Mouse (Mus musculus): Measurements from ENCODE around the gene Scn10a. TPM values are rescaled to one million over a fixed set of nuclear protein-coding genes. Genes with fewer than 3 reads are reported as not detected.
A peak's percentile ranks its signal among the peaks of the same experiment; 100 is the strongest.

Gene Scn10a
- polyA plus RNA-seq, 2 experiments = 0.10 TPM; not detected in 1

- no peaks in the 10 kb centered on the region for H3K4me1 ChIP-seq (ENCODE audit: control insufficient read depth, insufficient read depth, low read length)
- H3K36me3 ChIP-seq (ENCODE audit: control insufficient read depth, insufficient read depth, low read length) = no peaks in the 10 kb centered on the region
- DNase-seq (ENCODE audit: low spot score) (no peak), ATAC-seq (ENCODE audit: low FRiP score, low read depth) (no peak)
- 78% methylated on average over 8 of the region's 8 CpGs for WGBS
- no peak overlapping the region for H3K4me2 ChIP-seq (replicated peaks; ENCODE audit: low read depth, low read length, severe bottlenecking)
- no peaks in the 10 kb centered on the region for H3K27me3 ChIP-seq (ENCODE audit: control insufficient read depth, insufficient read depth, low read length)
- no peak overlapping the region for H3K4me3 ChIP-seq (replicated peaks; ENCODE audit: low read length)
- TF ChIP-seq POLR2A (IDR thresholded peaks at IDR 0.05; ENCODE audit: borderline replicate concordance, extremely low read depth, insufficient read depth, insufficient read length) = no peak
- no peak overlapping the region for H3K27ac ChIP-seq (replicated peaks; ENCODE audit: low read depth, low read length)
- H3K9me3 ChIP-seq (ENCODE audit: control insufficient read depth, low read length) = no peaks in the 10 kb centered on the region
- H3K9ac ChIP-seq (ENCODE audit: low read depth, low read length, severe bottlenecking) = no peak overlapping the region
Observed at GRCm38 (mm10) chr9:119597332-119597731, 121.8 kb downstream of the Scn10a start.

- ATAC-seq (ENCODE audit: low FRiP score, low read depth) (no peak), DNase-seq (ENCODE audit: low spot score) (no peak)
- H3K27ac ChIP-seq (replicated peaks; ENCODE audit: low read depth, low read length) = no peak overlapping the region
- H3K27me3 ChIP-seq (ENCODE audit: control insufficient read depth, insufficient read depth, low read length) = no peaks in the 10 kb centered on the region
- H3K9me3 ChIP-seq (ENCODE audit: control insufficient read depth, low read length) = no peaks in the 10 kb centered on the region
- H3K9ac ChIP-seq (ENCODE audit: low read depth, low read length, severe bottlenecking) = no peak overlapping the region
- H3K36me3 ChIP-seq (ENCODE audit: control insufficient read depth, insufficient read depth, low read length) = no peaks in the 10 kb centered on the region
- WGBS = 86% methylated on average over 8 of the region's 8 CpGs
- H3K4me3 ChIP-seq (replicated peaks; ENCODE audit: low read length) = no peak overlapping the region
- H3K4me2 ChIP-seq (replicated peaks; ENCODE audit: low read depth, low read length, severe bottlenecking) = no peak overlapping the region
- no peaks in the 10 kb centered on the region for H3K4me1 ChIP-seq (ENCODE audit: control insufficient read depth, insufficient read depth, low read length)
- no peak for TF ChIP-seq POLR2A (IDR thresholded peaks at IDR 0.05; ENCODE audit: borderline replicate concordance, extremely low read depth, insufficient read depth, insufficient read length)
Observed at GRCm38 (mm10) chr9:119589592-119589991, 129.5 kb downstream of the Scn10a start.

- Histone ChIP-seq H3K27me3 (ENCODE audit: control insufficient read depth, insufficient read depth, low read length) (no peaks in the 10 kb centered on the region), H3K4me2 (replicated peaks; ENCODE audit: low read depth, low read length, severe bottlenecking) (peak overlapping the region; percentile 28; the same call in 1 of the 2 replicates), H3K36me3 (ENCODE audit: control insufficient read depth, insufficient read depth, low read length) (no peaks in the 10 kb centered on the region), H3K9me3 (ENCODE audit: control insufficient read depth, low read length) (no peaks in the 10 kb centered on the region), H3K4me1 (ENCODE audit: control insufficient read depth, insufficient read depth, low read length) (no peaks in the 10 kb centered on the region), H3K4me3 (replicated peaks; ENCODE audit: low read length) (no peak overlapping the region), H3K27ac (replicated peaks; ENCODE audit: low read depth, low read length) (no peak overlapping the region), H3K9ac (ENCODE audit: low read depth, low read length, severe bottlenecking) (no peak overlapping the region)
- no peak for ATAC-seq (ENCODE audit: low FRiP score, low read depth)
- WGBS = 26% methylated on average over 25 of the region's 26 CpGs
- TF ChIP-seq POLR2A (IDR thresholded peaks at IDR 0.05; ENCODE audit: borderline replicate concordance, extremely low read depth, insufficient read depth, insufficient read length) = no peak
- no peak for DNase-seq (ENCODE audit: low spot score)
Observed at GRCm38 (mm10) chr9:119588763-119589449, 130.2 kb downstream of the Scn10a start.

- WGBS = 1% methylated on average over 6 of the region's 6 CpGs
- peaks cover 48% of the 10 kb centered on the region for H3K27me3 ChIP-seq (ENCODE audit: control insufficient read depth, insufficient read depth, low read length)
- peak; percentile 72 for DNase-seq (ENCODE audit: low spot score)
- no peaks in the 10 kb centered on the region for H3K36me3 ChIP-seq (ENCODE audit: control insufficient read depth, insufficient read depth, low read length)
- TF ChIP-seq POLR2A (IDR thresholded peaks at IDR 0.05; ENCODE audit: borderline replicate concordance, extremely low read depth, insufficient read depth, insufficient read length) = no peak
- H3K9me3 ChIP-seq (ENCODE audit: control insufficient read depth, low read length) = no peaks in the 10 kb centered on the region
- H3K27ac ChIP-seq (replicated peaks; ENCODE audit: low read depth, low read length) = no peak overlapping the region
- no peak overlapping the region for H3K9ac ChIP-seq (ENCODE audit: low read depth, low read length, severe bottlenecking)
- H3K4me2 ChIP-seq (replicated peaks; ENCODE audit: low read depth, low read length, severe bottlenecking) = no peak overlapping the region
- H3K4me1 ChIP-seq (ENCODE audit: control insufficient read depth, insufficient read depth, low read length) = 0 out of 2 replicates have a peak, but pooled peaks cover 4% of the 10 kb centered on the region
- peak; percentile 51; the same call in 1 of the 2 replicates for ATAC-seq (ENCODE audit: low FRiP score, low read depth)
- H3K4me3 ChIP-seq (replicated peaks; ENCODE audit: low read length) = no peak overlapping the region
Observed at GRCm38 (mm10) chr9:119580668-119581067, 138.5 kb downstream of the Scn10a start.

- TF ChIP-seq POLR2A (IDR thresholded peaks at IDR 0.05; ENCODE audit: borderline replicate concordance, extremely low read depth, insufficient read depth, insufficient read length) = no peak
- ATAC-seq (ENCODE audit: low FRiP score, low read depth) = no peak
- H3K27me3 ChIP-seq (ENCODE audit: control insufficient read depth, insufficient read depth, low read length) = peaks cover 53% of the 10 kb centered on the region
Observed at GRCm38 (mm10) chr9:119580187-119580586, 138.9 kb downstream of the Scn10a start.

More at GRCm38 (mm10) chr9:119580187-119580586, 138.9 kb downstream of the Scn10a start:
- WGBS = 93% methylated on average over 17 of the region's 17 CpGs
- Histone ChIP-seq H3K4me2 (replicated peaks; ENCODE audit: low read depth, low read length, severe bottlenecking) (no peak overlapping the region), H3K27ac (replicated peaks; ENCODE audit: low read depth, low read length) (no peak overlapping the region), H3K4me1 (ENCODE audit: control insufficient read depth, insufficient read depth, low read length) (0 out of 2 replicates have a peak, but pooled peaks cover 4% of the 10 kb centered on the region), H3K36me3 (ENCODE audit: control insufficient read depth, insufficient read depth, low read length) (no peaks in the 10 kb centered on the region), H3K9me3 (ENCODE audit: control insufficient read depth, low read length) (no peaks in the 10 kb centered on the region), H3K9ac (ENCODE audit: low read depth, low read length, severe bottlenecking) (no peak overlapping the region), H3K4me3 (replicated peaks; ENCODE audit: low read length) (no peak overlapping the region)
- no peak for DNase-seq (ENCODE audit: low spot score)
